Mouse (Mus musculus): ENCODE data around the gene Rasl11b. TPM values are rescaled to one million over a fixed set of nuclear protein-coding genes. Genes with fewer than 3 reads are reported as not detected.

Gene Rasl11b
- total RNA-seq, 2 experiments from 2014 or later = 27.7 to 33.0 TPM

DNA sequence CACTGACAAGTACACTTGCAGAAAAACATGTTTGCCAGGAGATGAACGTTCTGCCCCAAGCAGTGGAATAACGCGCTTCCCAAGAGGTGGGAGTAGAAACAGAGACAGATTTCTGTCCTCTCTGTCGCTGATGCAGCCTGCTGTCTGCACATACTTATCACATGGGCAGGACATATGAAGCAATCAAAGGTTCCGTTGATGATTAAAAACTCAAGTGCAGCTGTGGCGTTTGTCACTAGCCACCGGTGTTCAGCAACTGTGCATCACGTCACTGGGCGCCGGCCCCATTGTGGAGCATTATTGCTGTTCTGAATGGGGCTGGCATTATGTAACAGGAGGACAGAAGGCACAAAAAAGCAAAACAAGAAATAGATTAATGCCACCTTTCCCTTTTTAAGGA, 12.0 kb upstream of the Rasl11b start:
- DNase-seq = no peak
- intact Hi-C loops (cut with DNase I) = no loop called here

DNA sequence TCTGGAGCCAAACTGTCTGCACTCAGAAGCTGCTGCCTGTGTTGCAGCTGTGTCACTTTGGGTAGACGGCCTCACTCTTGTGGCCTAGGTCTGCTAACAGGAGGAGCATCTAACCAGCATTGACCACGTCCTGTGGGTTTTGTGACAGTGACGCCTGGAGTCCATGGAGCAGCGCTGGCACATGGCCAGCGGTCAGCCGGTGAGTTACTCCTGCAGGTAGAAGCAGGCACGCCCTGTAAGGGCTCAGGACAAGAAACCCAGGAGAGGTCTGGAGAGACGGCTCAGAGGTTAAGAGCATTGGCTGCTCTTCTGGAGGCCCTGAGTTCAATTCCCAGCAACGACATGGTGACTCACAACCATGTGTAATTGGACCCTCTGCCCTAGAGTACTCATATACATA, 10.5 kb upstream of the Rasl11b start:
- no peak for DNase-seq
- intact Hi-C loops (cut with DNase I) = no loop called here

DNA sequence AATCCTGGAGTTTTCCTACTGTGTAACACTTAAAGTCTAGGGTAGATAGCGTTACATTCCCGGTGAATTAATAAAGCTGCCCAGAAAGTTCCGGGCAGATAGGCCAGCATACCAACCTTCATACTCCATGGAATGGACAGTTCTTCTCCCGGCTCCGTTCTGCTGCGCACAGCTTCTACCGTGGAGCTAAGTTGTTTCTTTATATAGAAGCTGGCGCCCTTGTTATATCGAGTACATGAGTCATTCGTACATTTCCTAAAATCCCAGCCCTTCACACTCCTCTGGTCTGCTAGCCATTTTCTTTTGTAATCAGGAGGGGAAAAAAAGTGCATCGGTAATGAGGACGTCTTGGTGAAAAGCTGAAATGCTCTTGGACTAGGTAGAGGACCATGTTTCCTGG, 7.0 kb upstream of the Rasl11b start:
- no peak for DNase-seq
- intact Hi-C loops (cut with DNase I) = no loop called here

DNA sequence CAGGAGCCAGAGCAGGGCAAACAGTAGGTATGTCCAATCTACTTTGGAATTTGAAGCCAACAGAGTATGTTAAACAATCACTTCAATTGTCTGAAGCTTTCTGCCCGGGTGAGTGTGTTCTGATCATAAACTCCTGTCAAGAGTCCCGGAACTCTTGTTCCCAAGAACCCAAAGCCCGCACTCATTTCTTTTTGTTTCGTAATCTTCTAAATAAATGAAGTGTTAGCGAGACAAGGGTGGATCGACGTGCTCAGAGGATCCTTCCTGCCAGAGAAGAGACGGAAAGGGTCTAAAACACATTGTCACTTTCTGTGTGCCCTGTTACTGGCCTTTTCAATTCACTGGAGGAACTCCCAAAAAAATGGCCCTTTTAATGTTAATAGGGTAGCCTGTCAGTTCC, 6.2 kb upstream of the Rasl11b start:
- DNase-seq = no peak
- intact Hi-C loops (cut with DNase I) = no loop called here

DNA sequence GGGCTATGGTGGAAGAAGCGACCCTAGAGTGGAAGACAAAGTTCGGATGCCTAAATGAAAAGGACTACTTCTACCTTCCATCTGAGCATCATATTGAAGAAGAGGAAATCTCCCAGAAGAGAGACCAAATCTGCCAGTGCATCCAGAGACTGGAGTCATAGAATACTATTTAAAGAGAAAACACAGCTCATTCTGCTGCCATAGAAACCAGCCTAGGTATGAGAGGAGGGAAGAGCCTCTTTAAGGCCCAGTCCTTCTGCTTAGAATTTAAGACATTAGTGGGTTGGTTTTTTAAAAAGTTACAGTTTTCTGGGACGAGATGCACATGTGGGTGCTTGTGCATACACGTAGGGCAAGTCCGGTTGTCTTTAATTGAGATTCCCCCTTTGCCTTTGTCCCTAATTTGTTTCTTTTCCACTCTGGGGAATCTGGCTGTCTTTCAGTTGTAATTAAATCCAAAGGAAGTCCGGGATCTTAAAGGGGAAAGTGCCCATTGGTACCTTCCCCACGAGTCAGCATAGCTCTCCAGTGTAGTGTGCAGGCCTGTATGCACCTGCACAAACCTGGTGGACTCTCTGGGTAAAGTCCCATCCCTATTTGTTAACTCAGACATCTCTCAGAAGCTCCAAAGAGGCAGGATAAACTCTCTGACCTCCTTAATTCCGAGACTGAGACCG, 5.5 kb upstream of the Rasl11b start:
- DNase-seq = no peak
- intact Hi-C loops (cut with DNase I) = no loop called here

DNA sequence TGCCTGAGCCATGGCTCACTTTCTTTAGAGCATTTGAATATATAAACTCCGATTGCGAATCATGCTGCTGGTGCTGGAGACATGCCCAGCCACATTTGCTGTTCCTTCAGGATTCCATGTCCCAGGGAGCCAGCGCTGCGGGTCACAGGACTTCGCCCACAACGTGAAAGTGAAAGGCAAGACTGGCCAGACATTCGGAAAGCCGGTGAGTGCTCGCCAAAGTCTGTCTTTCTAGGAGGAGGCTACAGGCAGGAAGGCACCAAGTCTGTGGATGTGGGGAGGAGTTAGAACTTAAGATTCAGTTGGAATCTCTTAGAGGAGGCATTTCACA, 5.0 kb upstream of the Rasl11b start:
- intact Hi-C loops (cut with DNase I) = no loop called here
- peak; percentile 33 to 48 for DNase-seq

DNA sequence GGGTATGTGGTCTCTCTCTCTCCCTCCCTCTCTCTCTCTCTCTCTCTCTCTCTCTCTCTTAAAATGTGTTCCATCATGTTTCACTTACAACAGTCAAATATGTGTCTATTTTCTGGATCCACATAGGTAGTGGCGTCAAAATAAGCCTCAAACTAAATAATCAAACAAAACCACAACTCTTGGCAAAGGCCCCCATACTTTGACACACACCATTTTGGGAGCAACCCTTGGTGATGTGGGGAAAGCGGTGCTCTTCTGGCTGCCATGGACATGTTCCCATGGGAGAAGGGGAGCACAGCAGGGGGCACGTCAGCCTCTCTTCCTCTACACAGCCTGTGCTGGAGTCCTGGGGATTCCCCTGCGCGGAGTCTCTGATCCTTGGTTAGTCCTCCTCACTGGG, 4.2 kb upstream of the Rasl11b start:
- intact Hi-C loops (cut with DNase I) = no loop called here
- DNase-seq = no peak

DNA sequence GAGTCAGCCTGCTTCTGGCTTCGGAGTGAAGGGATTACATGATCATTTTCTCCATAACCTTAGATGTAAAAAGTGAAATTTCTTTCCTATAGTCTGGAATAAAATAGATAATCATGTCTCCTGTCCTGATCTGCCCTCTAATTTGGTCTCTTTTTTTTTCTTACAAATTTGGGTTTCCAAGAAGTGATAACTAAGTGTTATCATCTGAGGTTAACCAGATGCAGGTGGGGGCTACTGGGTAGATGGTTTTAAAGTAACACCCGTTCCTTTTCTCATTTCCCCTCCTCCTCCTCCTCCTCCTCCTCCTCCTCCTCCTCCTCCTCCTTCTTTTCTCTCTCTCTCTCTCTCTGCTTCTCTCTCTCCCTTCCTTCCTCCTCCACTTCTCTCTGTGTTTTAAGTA, 2.1 kb upstream of the Rasl11b start:
- intact Hi-C loops (cut with DNase I) = no loop called here
- no peak for DNase-seq

DNA sequence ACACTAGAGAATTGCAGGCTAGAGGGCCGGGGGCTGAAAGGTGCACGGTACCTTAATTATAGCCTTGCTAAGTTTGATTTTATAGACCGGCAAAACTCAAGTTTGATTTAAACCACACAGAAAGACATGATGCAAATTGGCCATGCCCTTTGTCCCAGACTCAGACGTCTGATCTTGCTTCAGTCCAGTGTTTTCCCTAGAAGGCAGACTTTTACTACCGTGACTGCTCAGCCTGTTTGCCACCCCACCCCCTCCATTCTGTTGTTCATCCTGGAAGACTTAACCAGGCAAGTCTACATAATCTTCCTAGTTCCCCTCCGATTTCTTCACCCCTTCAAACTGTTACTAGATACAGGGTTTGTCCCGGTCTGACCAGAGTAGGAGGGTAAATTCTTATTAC, 1.5 kb upstream of the Rasl11b start:
- intact Hi-C loops (cut with DNase I) = loop anchor here (2.0 kb wide), 1 partner anchor 85 kb away; no protein-coding TSS in a partner anchor
- no peak for DNase-seq

DNA sequence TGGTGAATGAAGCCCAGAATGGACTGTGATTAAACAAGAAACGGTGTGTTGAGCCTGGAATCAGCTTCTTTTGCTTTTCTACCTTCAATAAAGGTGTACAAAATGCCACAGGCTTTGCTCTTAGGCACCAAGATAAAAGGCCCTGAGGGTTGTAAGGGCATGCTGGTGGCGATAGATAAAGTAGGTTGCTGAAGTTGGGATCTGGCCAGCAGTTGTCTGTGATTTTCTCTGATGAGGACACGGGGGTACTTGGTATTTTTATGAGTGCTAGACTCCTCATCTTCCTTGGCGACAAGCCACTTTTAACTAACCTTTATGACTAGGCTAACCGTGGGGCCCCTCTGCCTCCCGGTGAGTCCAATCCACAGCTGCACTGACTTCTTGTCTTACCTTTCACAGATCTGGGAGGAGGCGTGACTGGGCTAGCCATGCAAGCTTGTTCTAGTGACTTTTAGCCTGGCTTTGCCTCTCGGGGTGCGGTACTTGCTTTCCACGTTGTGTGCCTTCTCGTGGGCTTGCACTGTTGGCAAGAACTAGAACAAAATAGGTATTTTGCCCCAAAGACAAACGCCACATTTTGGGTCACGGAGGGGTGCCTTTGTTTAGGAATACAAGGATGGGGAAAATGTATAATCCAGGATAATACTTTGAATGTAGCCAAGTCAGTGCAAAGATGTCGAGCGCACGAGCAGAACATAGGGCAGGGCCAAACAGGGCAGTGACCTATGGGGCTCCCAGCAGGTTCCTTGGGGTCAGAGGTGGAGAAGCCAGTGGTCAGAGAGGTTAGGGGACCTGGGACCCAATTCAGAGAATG, 852 bp upstream of the Rasl11b start:
- intact Hi-C loops (cut with DNase I) = loop anchor here (2.0 kb wide), 1 partner anchor 85 kb away; no protein-coding TSS in a partner anchor
- no peak for DNase-seq

DNA sequence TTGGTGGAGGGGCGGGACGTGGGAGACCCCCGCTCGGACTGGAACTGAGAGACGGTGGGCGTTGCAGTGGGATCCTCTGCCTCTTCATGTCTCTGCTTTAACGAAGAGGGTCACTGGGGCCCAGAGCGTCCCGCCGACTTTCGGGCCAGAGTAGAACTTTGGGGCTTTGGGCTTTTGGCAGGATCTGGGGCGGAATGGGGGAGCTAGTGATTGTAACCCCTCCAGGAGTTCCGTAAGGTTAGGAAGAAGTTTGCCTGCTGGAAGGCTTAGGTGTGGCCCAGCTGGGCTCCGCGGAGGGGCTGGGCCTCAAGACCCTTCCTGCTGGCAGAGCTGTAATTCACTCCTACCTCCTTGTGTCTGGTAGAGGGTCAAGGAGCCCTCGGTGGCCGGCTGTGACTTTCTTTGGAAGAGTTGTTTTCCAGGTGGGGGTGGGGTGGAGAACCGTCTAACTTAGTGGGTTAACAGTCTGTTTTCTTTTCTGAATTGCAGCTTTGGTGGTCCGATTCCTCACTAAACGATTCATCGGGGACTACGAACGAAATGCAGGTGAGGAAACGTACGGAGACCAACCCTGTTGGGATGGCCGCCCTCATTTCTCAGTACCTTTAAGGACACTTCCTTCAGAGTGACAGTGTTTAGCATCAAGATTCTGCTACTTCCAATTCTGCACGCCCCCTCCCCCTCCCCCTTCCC, 674 bp downstream of the Rasl11b start:
- no peak for DNase-seq
- intact Hi-C loops (cut with DNase I) = loop anchor here (2.0 to 5.0 kb wide), 6 partner anchors 48 to 343 kb away; partner anchors contain the start of gene Usp46

DNA sequence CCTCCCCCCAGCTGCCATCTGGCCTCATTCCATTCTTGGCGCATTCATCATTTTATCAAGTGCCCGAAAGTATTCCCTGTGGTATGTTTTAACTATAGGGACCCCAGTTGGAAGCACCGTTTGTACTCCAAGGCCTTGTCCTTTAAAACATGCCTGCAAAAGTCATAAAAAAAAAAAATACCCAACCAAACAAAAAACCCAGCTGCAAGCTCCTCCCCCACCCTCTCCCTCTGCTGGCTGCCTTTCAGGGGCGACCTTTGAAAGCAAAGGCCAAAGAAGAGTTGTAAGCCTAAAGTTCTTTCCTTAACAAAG, 1.2 kb downstream of the Rasl11b start:
- DNase-seq = peak in 1 of 2 experiments; percentile 60
- intact Hi-C loops (cut with DNase I) = loop anchor here (2.0 to 5.0 kb wide), 5 partner anchors 49 to 344 kb away; partner anchors contain the start of gene Usp46

DNA sequence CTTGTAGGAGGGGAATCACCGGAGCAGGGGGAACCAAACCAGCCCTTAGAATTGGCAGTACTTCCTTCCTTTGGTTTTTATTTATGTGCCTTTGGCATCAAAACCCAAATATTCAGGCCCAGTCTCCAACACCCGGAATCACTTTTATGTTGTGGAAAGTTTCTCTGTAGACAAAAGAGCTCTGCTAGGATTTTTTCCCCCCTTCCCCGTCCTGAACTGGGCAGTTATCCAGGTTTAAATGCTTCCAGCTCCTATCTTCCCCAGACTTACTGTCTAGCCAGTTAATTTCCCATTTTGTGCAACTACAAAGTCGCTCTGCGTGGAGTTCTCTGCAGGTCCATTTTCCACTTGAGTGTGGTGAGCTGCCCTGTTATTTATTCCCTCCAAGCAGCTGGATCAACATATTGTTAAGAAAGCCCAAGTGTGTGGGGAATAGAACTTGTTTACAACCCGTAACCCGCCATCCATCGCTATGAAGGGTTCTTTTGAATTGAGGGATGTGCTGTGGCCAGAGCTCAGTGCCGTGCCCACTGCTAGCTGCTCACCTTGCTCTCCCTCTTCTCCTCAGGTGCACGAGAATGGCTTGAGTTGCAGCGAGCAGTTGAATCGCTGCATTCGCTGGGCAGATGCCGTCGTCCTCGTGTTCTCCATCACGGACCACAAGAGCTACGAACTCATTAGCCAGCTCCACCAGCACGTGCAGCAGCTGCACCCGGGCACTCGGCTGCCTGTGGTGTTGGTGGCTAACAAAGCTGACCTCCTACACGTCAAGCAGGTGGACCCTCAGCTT, 2.6 kb downstream of the Rasl11b start:
- intact Hi-C loops (cut with DNase I) = loop anchor here (2.0 to 5.0 kb wide), 5 partner anchors 50 to 345 kb away; partner anchors contain the start of gene Usp46
- peak in 1 of 2 experiments; percentile 40 for DNase-seq

DNA sequence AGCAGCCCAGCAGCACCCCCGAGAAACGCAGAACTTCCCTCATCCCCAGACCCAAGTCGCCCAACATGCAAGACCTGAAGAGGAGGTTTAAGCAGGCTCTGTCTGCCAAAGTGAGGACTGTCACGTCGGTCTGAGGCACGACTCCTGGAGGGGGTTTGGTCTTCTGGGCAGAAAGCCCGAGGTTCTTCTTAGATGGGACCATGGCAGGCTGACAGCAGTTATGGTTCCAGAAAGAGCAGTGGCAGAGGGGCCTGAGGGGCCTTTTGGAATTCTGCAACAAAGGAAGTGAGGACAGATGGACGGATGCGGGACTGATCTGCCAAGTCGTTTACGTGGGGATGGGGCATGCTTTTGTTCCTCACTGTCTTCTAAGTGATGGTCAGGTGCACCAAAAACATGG, 3.4 kb downstream of the Rasl11b start:
- intact Hi-C loops (cut with DNase I) = loop anchor here (5.0 kb wide), 4 partner anchors 51 to 346 kb away; no protein-coding TSS in a partner anchor
- DNase-seq = no peak

DNA sequence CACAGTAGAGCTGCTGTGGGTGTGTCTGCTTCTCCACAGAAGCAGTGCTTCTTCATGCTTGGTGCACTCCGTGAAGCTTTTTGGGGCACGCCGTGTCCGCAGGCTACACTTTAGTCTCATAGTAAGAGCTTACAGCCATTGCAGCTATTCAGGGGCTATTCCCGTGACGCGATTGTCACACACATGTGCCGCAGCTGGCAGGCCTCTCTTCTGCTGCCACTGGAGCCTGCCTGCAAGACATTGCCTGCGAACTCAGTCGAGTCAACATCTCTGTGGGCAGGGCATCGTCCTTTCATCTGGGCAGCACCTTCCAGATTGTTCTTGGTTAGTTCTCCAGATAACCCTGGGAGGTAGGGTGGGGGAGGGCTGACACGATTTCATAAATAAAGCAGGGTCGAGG, 4.7 kb downstream of the Rasl11b start:
- intact Hi-C loops (cut with DNase I) = loop anchor here (5.0 kb wide), 4 partner anchors 52 to 347 kb away; no protein-coding TSS in a partner anchor
- no peak for DNase-seq

DNA sequence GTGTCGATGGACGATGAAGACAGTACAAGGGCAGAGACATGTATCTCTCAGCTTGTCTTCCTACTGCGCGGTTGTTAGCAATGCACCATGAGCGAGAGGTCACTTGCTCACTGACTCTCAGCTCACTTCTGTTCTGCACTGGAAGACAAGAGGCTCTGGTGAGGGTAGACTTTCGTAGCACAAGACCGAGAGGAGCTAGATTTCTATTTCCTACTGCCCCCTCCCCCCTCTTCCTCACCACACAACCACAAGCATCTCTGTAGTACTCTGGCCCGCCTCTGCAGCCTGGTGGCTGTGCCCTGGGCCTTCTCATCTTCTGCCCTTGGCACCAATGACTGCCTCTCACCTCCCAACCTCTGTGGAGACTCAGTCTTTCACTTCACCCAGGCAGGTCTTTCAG, 5.4 kb downstream of the Rasl11b start:
- no peak for DNase-seq
- intact Hi-C loops (cut with DNase I) = no loop called here

DNA sequence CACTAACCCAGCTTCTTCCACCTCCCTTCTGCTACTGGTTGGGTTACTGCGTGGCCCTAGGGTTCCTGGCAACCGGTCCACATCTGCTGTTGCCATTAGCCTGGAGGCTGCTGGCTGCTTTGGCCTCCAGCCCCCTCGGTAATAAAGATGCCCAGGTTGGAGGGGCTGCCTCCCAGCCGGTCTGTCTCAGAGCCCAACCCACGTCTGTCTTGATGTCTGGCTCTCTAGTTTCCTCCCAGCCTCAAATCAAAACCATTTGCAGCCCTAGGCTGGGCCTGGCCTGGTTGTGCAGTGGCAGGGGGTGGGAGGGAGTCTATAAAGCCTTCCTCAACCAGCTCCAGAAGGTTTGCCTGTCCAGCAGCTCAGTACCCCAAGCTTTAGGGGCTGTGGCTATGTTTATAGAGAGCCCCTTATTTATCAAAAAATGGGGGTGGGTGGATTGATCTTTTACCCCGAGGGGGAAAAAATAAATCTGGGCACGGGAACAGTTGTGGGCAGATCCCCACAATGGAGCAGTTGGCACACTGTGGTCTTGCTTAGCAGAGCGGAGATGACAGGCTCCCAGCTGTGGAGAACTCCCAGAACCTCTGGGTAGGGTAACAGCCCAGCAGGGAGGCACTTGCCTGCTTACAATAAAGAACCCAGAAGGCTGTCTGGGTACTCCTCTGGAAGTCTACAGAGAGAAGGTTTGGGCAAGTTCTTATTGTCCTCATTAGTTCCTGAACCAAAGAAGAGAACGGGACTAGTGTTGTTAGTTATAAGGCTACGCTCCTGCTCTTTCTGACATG, 6.7 kb downstream of the Rasl11b start:
- intact Hi-C loops (cut with DNase I) = no loop called here
- DNase-seq = no peak

DNA sequence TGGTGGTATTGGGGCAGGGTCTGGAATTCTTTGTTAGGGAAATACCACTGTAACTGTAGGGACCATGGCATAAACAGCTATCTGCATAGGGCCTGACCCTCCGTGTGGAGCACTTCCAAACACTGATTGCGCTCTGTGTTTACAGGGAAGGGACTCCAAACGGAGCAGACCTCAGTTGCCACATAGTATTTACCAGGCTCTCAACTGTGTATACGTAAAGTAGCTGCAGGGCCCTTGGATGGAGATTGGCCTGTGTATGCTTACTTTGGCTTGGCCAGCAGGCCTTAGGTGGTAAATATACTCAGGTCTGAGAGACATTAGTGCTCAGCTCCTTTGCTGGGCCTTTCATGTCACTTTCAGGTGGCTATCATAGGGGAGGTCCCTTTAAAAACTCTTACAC, 7.4 kb downstream of the Rasl11b start:
- intact Hi-C loops (cut with DNase I) = no loop called here
- no peak for DNase-seq

DNA sequence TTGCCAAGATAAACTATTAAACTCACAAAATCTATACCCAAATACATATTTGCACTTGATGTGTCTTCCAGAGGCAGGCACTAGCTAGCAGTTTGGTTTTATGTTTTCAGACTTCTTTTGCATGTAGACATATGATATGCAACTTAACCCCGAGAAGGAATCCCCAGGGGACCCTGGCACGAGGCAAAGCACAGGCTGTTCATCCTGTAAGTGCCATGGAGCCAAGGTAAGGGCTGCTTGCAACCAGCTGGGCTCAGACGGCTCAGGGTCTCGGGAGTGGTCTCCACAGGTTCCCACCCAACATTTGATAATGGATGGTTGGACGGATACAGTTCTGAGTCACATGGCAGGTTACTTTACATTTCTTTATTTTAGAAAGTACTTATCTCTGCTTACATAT, 9.4 kb downstream of the Rasl11b start:
- DNase-seq = no peak
- intact Hi-C loops (cut with DNase I) = no loop called here

DNA sequence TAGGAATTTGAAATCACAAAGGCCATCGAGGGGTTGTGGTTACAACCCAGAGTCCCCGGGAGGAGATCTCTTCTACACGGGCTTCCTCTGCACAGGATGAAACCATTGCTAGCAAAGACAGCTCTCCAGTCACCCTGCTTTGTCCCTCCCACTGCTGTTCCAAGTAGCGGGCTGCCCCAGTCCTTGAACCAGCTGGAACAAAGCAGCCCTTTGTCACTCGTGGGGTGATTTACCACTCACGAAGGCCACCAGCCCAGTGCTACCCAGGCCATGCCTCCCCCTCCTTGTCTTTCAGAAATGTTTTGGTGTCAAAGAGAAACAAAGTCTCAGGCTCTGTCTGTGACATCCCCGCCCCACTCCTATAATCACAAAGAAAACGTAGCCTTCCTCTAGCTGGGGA, 10.4 kb downstream of the Rasl11b start:
- no peak for DNase-seq
- intact Hi-C loops (cut with DNase I) = no loop called here
